Mouse (Mus musculus) small intestine, adult 2 months (tissue): ENCODE results near the gene Ptprm. TPM values are rescaled to one million over a fixed set of nuclear protein-coding genes. Genes with fewer than 3 reads are reported as not detected.

Experiments used
- H3K27ac ChIP-seq: fragments of 200-500 bp; 2 replicates; pipeline ENCODE4 v1.5.1; 2012; ENCODE audit warnings: low read depth, low read length, control low read depth, inconsistent platforms; ENCODE audit not compliant: insufficient read depth
- H3K27me3 ChIP-seq: fragments of 200-500 bp; 2 replicates; pipeline ENCODE4 v1.6.1; 2012; ENCODE audit warnings: mild to moderate bottlenecking, moderate library complexity, low read length, inconsistent platforms; ENCODE audit not compliant: control insufficient read depth, insufficient read depth
- H3K36me3 ChIP-seq: fragments of 200-500 bp; 2 replicates; pipeline ENCODE4 v1.6.1; 2012; ENCODE audit warnings: mild to moderate bottlenecking, low read length, control low read depth, inconsistent platforms; ENCODE audit not compliant: control insufficient read depth, insufficient read depth
- H3K4me1 ChIP-seq: fragments of 200-500 bp; 2 replicates; pipeline ENCODE4 v1.6.1; 2012; ENCODE audit warnings: low read length, inconsistent platforms, mixed read lengths; ENCODE audit not compliant: control insufficient read depth, insufficient read depth, insufficient read length
- H3K4me3 ChIP-seq: fragments of 200-500 bp; 2 replicates; pipeline ENCODE4 v1.5.1; 2012; ENCODE audit warnings: low read depth, mild to moderate bottlenecking, control low read depth, inconsistent platforms, low read length, moderate library complexity
- CTCF ChIP-seq: fragments of 200-500 bp; IDR thresholded peaks from 2 replicates; pipeline ENCODE4 v1.5.1; 2012; ENCODE audit warnings: low read depth, mild to moderate bottlenecking, control low read depth, inconsistent platforms, low read length, moderate library complexity, mixed read lengths; ENCODE audit not compliant: insufficient replicate concordance, insufficient read length; ENCODE audit errors: extremely low read depth
- POLR2A ChIP-seq: fragments of 200-500 bp; IDR thresholded peaks from 2 replicates; pipeline ENCODE4 v1.6.1; 2012; ENCODE audit warnings: low read depth, mild to moderate bottlenecking, control low read depth, inconsistent platforms, low read length, moderate library complexity
- WGBS: fragments of 180-500 bp; shearing (Covaris S2); methylation state at CpG from one replicate; pipeline ENCODE4 v1.1.7; 2018; 5-methylcytosine and 5-hydroxymethylcytosine counted together
- polyA plus RNA-seq: library from polyadenylated mRNA; depleted of rRNA; stranded (reverse); fragments of >200 nt; gene quantifications from 2 replicates; pipeline ENCODE4 v1.2.3, GENCODE M21; 2012

Gene Ptprm
- polyA plus RNA-seq, 1 experiment: 3.8 TPM

DNA sequence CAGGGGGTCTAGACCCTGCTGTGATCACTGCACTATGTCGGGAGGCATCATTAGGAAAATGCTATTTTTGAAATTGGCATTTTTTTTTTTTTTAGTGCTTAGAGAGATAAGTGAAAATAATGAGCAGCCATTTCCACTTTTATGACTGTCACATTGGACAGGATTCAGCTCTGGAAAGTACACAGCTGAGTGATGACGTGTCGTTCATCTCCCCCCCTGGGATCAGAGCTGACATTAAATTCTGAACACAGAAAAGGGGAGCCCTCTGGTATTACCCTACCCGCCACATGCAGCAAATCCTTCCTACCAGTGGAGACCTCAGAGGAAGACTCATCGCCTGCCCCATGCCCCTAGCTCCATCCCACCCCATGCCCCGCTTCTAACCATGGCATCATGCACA is 540.5 kb downstream of the Ptprm start:
- no peak for TF ChIP-seq CTCF
- no peak for TF ChIP-seq POLR2A
- Histone ChIP-seq H3K4me3 (no peak overlapping the region), H3K27ac (no peak overlapping the region), H3K4me1 (no peaks in the 10 kb centered on the region), H3K36me3 (no peaks in the 10 kb centered on the region; the same call in 1 of the 2 replicates), H3K27me3 (no peaks in the 10 kb centered on the region)
- WGBS: 70% methylated on average over 6 of the region's 6 CpGs

DNA sequence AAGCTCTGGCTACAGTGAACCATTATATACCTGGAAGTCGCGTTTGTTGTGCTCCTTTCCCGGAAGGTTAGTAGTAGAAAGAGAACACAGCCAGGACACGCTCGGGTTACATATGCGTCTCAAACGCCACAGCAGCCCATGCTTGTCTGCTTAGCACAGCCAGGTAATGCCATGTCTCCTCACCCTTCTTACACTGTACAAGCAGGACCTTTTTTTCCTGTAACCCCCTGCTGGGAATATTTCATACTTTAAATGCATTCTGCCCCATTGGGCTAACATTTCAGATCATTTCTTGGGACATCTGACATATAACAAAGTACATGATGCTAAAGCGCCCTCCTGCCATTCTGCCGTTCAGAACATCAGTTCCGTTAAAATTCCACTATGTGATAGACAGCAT is 540.9 kb downstream of the Ptprm start:
- Histone ChIP-seq H3K4me3 (no peak overlapping the region), H3K4me1 (no peaks in the 10 kb centered on the region), H3K27ac (no peak overlapping the region), H3K27me3 (no peaks in the 10 kb centered on the region), H3K36me3 (no peaks in the 10 kb centered on the region; the same call in 1 of the 2 replicates)
- 94% methylated on average over 10 of the region's 10 CpGs for WGBS
- TF ChIP-seq POLR2A: no peak
- no peak for TF ChIP-seq CTCF

- TF ChIP-seq CTCF: no peak
- no peak for TF ChIP-seq POLR2A
- 72% methylated on average over 5 of the region's 5 CpGs for WGBS
- no peaks in the 10 kb centered on the region for H3K4me1 ChIP-seq
- H3K27me3 ChIP-seq: no peaks in the 10 kb centered on the region
- no peak overlapping the region for H3K4me3 ChIP-seq
- H3K27ac ChIP-seq: no peak overlapping the region
- no peaks in the 10 kb centered on the region; the same call in 1 of the 2 replicates for H3K36me3 ChIP-seq
Measured at GRCm38 (mm10) chr17:66809786-66810185, 544.5 kb downstream of the Ptprm start.

GRCm38 (mm10) chr17:66808186-66808585 is 546.1 kb downstream of the Ptprm start:
- Histone ChIP-seq H3K27ac (no peak overlapping the region), H3K27me3 (no peaks in the 10 kb centered on the region), H3K36me3 (no peaks in the 10 kb centered on the region; the same call in 1 of the 2 replicates), H3K4me1 (no peaks in the 10 kb centered on the region), H3K4me3 (no peak overlapping the region)
- TF ChIP-seq POLR2A (no peak), CTCF (no peak)
- 77% methylated on average over 8 of the region's 8 CpGs for WGBS

- 30% methylated on average over 10 of the region's 10 CpGs for WGBS
- Histone ChIP-seq H3K27ac (no peak overlapping the region), H3K4me1 (no peaks in the 10 kb centered on the region), H3K4me3 (no peak overlapping the region), H3K27me3 (no peaks in the 10 kb centered on the region), H3K36me3 (no peaks in the 10 kb centered on the region)
- no peak for TF ChIP-seq POLR2A
- TF ChIP-seq CTCF: no peak
Measured at GRCm38 (mm10) chr17:66801831-66802687, 552.2 kb downstream of the Ptprm start.

DNA sequence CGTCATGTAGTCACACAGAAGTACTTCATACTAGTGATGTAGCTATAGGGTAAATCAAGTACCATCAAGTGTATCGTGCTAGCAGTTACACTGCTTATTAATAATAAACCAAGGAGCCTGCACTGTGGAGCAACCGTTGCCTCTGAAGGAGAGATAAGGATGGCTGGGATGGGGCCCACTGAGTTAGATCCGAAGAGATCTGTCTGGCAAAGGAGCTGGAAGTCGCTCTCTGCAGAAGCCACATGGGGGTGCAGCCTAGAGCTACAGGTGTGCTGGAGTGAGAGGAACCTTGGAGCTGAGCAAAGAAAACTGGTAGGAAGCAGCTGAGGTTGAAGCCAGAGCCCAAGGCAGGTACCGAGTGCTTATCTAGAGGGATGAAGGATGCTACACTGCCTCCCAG is 554.0 kb downstream of the Ptprm start:
- WGBS: 44% methylated on average over 6 of the region's 6 CpGs
- no peaks in the 10 kb centered on the region for H3K4me1 ChIP-seq
- no peak overlapping the region for H3K27ac ChIP-seq
- H3K27me3 ChIP-seq: no peaks in the 10 kb centered on the region
- no peak for TF ChIP-seq POLR2A
- TF ChIP-seq CTCF: no peak
- no peaks in the 10 kb centered on the region for H3K36me3 ChIP-seq
- no peak overlapping the region for H3K4me3 ChIP-seq

DNA sequence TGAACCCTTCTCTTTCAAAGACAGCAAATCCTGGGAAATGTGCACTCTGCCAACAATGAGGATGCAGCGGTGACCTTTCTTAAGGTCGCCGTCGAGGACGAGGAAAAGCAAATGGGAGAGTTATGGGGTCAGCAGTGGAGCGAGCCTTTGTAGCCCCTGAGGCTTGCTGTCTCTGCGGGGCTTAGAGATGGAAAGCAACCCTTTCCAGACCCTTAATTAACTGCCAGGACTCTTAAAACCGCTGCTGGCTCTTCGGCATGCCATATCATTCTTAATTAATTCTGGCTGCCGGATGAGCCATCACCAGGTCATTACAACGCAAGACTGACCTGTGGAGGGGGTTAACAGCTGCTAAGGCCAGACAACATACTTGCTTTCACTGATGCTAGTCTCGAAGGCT is 568.1 kb downstream of the Ptprm start:
- Histone ChIP-seq H3K4me3 (no peak overlapping the region), H3K4me1 (no peaks in the 10 kb centered on the region), H3K36me3 (no peaks in the 10 kb centered on the region), H3K27me3 (no peaks in the 10 kb centered on the region), H3K27ac (no peak overlapping the region)
- WGBS: 81% methylated on average over 12 of the region's 12 CpGs
- no peak for TF ChIP-seq POLR2A
- TF ChIP-seq CTCF: no peak
